Mouse (Mus musculus) hematopoietic stem cell, adult 5-6 weeks (primary cell): ENCODE results near the gene Lyl1. TPM values are rescaled to one million over a fixed set of nuclear protein-coding genes. Genes with fewer than 3 reads are reported as not detected.
A peak's percentile ranks its signal among the peaks of the same experiment; 100 is the strongest.

ENCODE experiments used
- ATAC-seq, 2 experiments: fragments of 125-278 bp in 1 of 2; replicated peaks in 1 of 2; 2 replicates each; pipeline ENCODE4 v1.8.0; 2016 to 2017; ENCODE audit warnings: inconsistent platforms in 2 of 2, mild to moderate bottlenecking in 2 of 2, moderate number of reproducible peaks in 2 of 2, low read depth in 1 of 2, moderate TSS enrichment in 1 of 2; ENCODE audit not compliant: low FRiP score in 2 of 2, poor library complexity in 2 of 2, severe bottlenecking in 2 of 2, insufficient read depth in 1 of 2, low TSS enrichment in 1 of 2
- total RNA-seq: library from RNA; stranded (forward); fragments of 172-1452, 232-1000 nt; gene quantifications from 2 replicates; pipeline ENCODE4 v1.2.3, GENCODE M21; 2017

Lyl1 gene
- total RNA-seq, 1 experiment from 2014 or later: 41.8 TPM

DNA sequence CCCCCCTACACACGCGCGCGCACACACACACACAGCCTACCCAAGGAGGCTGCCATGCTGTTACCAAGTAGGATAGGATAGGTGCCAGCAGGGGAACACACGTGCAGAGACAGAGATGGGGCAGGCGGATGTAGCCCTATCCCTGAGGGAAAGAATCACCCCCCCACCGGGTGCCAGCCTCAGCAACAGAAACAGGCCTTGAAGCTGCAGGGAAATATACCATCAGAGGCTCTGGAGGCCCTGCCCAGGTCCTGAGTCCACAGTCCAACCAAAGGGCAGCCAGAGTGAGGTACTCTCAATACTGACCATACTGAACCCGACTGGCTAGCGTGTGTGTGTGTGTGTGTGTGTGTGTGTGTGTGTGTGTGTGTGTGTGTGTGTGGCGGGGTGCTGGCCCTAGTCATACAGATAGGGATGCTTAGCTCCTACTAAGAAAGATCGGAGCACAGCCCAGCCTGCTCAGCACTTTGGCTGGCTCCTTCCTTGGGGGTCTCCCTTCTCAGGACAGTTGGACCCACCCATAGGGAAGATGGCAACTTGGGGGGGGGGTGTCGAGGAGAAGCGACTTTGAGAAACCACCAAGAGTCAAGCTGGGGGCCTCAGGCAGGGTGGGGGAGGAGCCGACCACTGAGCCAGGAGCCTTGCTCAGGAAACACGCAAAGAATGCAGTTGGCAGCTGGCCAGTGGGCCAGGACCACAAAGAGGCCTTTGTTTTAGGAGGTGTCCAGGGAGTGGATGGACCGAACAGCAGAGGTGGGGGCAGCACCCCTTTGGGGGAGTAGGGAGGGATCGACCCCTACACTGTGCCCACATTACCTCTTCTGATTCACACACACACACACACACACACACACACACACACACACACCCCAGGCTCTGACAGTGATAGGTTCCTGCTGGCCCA, 42.5 kb downstream of the Lyl1 start:
- peak; percentile 14 to 31; a peak in 2 of 4 replicates for ATAC-seq

DNA sequence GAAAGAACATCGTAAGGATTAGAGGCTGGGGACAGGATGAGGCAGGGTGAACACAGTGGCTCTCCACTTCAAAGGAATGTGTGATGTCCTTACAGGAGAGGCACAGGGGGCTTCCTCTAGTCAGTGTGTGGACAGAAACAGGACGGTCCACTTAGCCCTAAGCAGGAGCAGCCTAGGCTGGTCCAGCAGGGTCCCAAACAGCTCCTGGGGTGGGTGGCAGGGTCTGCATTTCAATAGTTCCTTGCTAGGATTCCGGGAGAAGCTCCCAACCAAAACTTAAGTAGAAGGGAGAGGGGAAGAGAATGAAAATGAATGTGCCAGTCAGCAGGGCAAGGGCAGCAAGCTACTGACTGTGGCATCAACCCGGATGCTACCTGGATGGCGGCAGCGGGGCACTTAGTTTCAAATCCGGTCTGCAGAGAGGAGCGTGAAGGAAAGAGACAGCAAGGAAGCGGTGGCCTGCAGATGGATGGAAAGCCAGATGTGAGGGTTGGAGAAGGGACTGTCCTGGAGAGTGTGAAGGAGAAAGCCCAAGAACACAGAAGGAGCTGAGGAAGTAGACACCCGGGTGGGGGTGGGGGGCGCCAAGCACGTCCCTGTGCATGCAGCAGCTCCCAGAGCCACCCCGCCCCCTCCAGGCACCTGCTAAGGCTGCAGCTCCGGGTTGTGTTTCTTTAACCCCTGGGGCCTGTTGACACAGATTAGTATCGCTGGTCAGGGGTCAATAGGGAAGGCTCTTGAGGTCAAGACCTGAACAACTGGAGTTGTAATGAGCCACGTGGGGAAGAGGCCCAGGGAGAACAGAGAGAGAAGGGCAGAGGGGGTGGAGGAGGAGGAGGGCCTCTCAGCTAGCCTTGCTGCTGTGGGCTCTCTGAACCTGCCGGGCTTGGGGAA, 44.0 kb downstream of the Lyl1 start:
- peak in 1 of 2 experiments; percentile 13; a peak in 1 of 4 replicates for ATAC-seq

DNA sequence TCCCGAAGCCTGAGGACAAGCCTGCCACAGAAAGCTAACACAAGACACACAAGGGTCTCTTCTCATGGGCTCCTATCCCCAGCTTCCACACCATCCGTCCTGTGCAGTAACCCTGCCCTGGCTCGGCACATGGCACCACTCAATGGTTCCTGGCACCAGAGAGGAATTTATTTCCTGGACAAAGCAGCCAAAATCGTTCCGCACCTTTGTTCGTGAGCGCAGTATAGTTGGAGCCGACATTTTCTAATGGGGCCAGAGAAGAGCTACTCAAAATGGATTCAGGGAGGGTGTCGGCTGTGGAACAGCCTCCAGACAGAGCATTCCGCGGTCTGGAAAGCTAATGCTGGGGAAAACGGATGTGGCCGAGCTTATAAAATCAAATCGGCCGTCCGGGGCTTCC, 48.3 kb downstream of the Lyl1 start:
- ATAC-seq: no peak

DNA sequence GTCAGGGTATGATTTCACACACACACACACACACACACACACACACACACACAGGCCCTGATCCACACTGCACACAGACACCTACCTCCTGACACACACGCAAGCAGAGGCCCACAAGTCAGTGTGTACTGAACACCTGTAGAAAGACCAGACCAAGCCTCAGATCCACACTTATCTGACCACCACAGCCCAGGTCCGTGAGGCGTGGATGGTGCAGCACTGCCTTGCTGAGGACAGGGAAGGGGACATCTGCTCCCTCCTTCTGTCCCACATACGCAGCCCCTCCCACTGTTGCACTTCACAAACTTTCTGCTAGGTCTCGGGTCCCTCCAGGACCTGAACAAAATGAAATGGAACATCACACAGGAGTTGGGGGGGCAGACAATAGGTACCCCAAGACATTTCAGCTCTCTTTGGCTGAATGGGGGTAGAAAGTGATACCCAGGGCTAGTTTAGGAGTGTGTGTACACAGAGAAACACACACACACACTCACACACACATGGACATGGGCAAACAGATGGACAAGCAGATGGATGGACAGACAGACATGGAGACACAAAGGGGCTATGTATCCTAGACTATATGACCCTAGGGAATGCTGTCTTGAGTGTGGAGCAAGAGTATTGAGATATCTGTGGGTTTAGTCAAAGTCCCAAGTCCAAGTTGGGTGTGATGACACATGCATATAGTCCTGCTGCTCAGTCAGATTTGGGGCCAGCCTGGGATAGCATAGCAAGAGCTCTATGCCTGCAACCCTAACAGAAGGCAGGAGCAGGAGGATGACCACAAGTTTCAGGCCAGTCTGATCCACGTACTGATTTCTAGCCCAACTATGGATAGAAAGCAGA, 51.7 kb downstream of the Lyl1 start:
- ATAC-seq: no peak

Other genes with a start within 250 kb of the Lyl1 start
- 105 and 115 TPM in 2 replicates for gene Ier2, start 38.6 kb upstream of the Lyl1 start, total RNA-seq
- gene Trmt1, start 15.2 kb upstream of the Lyl1 start, total RNA-seq: 58.7 and 72.0 TPM in 2 replicates
- 47.3 and 51.0 TPM in 2 replicates for gene Nacc1, start 13.6 kb upstream of the Lyl1 start, total RNA-seq
- gene G430095P16Rik, start 21.6 kb downstream of the Lyl1 start, total RNA-seq: 5.7 and 11.4 TPM in 2 replicates
- gene Nfix, start 98.9 kb downstream of the Lyl1 start, total RNA-seq: 21.5 and 26.3 TPM in 2 replicates
- 3.8 and 7.4 TPM in 2 replicates for gene Dand5, start 121.4 kb downstream of the Lyl1 start, total RNA-seq
- 29.8 and 38.8 TPM in 2 replicates for gene Gadd45gip1, start 130.1 kb downstream of the Lyl1 start, total RNA-seq
- 27.4 and 32.7 TPM in 2 replicates for gene Rad23a, start 139.2 kb downstream of the Lyl1 start, total RNA-seq
- 1,472 and 1,879 TPM in 2 replicates for gene Calr, start 145.5 kb downstream of the Lyl1 start, total RNA-seq
- 108 and 126 TPM in 2 replicates for gene Farsa, start 155.5 kb downstream of the Lyl1 start, total RNA-seq
- 93.5 and 127 TPM in 2 replicates for gene Syce2, start 170.7 kb downstream of the Lyl1 start, total RNA-seq
- gene Gcdh, start 192.5 kb downstream of the Lyl1 start, total RNA-seq: 29.5 and 37.4 TPM in 2 replicates
- 4.1 and 30.6 TPM in 2 replicates for gene Klf1, start 200.5 kb downstream of the Lyl1 start, total RNA-seq
- gene Dnase2a, start 207.1 kb downstream of the Lyl1 start, total RNA-seq: 27.8 and 50.0 TPM in 2 replicates
- 0.10 TPM in 1 of 2 replicates, not detected in the other for gene Mast1, start 235.9 kb downstream of the Lyl1 start, total RNA-seq
- not detected in 2 replicates for gene Rtbdn, start 245.5 kb downstream of the Lyl1 start, total RNA-seq